In genomic region chr11:71884861-71885260, GRCm38 (mm10) we compare ENCODE assay signal across 16 mouse cellular contexts.
"Had no signal": no experiment of that assay in that cellular context is flagged by ENCODE, and none has a peak within 500 bp of the region (broad histone marks: within the 10 kb centered on the region; RNA-seq: fewer than 3 reads in every experiment).

No protein-coding gene starts in this region.

- DNase-seq: cerebellum, adult 8-10 months; cerebellum, adult 9-10 months; cerebellum, adult 9-11 months; cerebellum, postnatal 10 days; cerebellum, postnatal 14 days; cerebellum, postnatal 25 days; cerebellum, postnatal 36 days; embryo, embryonic 11 days; forebrain, postnatal 0 days; gastrocnemius, adult 2 months; gastrocnemius, postnatal 10 days; gastrocnemius, postnatal 14 days; gastrocnemius, postnatal 25 days; gastrocnemius, postnatal 36 days; heart, adult 18-20 months; heart, adult 2 months had no signal
